Mouse (Mus musculus) hematopoietic multipotent progenitor cell, adult 10-12 weeks (in vitro differentiated cells): Measurements from ENCODE around the gene Tas2r118. TPM values are rescaled to one million over a fixed set of nuclear protein-coding genes. Genes with fewer than 3 reads are reported as not detected.

Experiments
- polyA plus RNA-seq: library from polyadenylated mRNA; stranded (reverse); fragments of >175 nt; gene quantifications from 2 replicates; pipeline ENCODE4 v1.2.3, GENCODE M21; 2012; ENCODE audit warnings: low replicate concordance

The Tas2r118 gene
- not detected in 2 replicates for polyA plus RNA-seq

DNA sequence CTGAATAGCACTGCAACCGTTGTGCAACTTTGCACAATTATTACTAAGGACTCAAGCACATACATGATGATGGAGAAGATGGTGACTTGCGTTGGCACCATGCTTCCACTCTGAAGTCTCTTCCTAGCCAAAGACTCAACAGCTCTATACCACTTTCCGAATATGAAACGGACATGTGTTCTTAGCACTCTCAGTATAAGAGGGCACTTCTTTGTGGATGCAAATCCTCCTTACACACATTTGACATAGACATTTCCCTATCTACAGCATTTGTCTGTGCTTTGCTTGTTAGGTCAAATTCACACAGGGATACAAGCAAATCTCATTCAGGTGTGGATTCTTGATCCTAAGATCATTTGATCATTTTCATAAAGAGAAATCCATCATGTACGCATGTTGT lies at the start of gene Tas2r118:
Gene Tas2r118 (minus strand): TSS at position 101 of the 400 bp plus-strand sequence.

Other genes starting within 250 kb of the Tas2r118 start
- 0.06 and 0.20 TPM in 2 replicates for gene Cadps2, start 130.6 kb downstream of the Tas2r118 start, polyA plus RNA-seq
- gene Slc13a1, start 198.0 kb upstream of the Tas2r118 start, polyA plus RNA-seq: 0.07 TPM in 1 of 2 replicates, not detected in the other